9 mouse cellular contexts compared by ENCODE assay signal in genomic region chr13:28418936-28419681, GRCm38 (mm10).
DNase-seq lines count a peak whose midpoint lies in the region; ATAC-seq and TF ChIP-seq lines count a peak whose summit lies in the region.
"Had no signal": no experiment of that assay in that cellular context is flagged by ENCODE, and none has a peak within 500 bp of the region (broad histone marks: within the 10 kb centered on the region; RNA-seq: fewer than 3 reads in every experiment).

No protein-coding gene starts in this region.

- TF ChIP-seq POLR2A in thymus, adult 2 months (IDR thresholded peaks at IDR 0.05; ENCODE audit: control insufficient read depth, extremely low read depth, insufficient read depth, low read length, poor library complexity), result no peak

- no peak overlapping the region for H3K4me3 ChIP-seq in lung, embryonic 16.5 days (ENCODE audit: low read length)
- H3K4me3 ChIP-seq in forebrain, embryonic 10.5 days, result no peak overlapping the region
- peak overlapping the region; percentile 43 for H3K4me3 ChIP-seq in hindbrain, embryonic 16.5 days (ENCODE audit: low read length)
- H3K4me3 ChIP-seq in midbrain, embryonic 10.5 days, result no peak overlapping the region
- peak overlapping the region; percentile 64 for H3K4me3 ChIP-seq in thymus, adult 2 months (ENCODE audit: control insufficient read depth, insufficient read depth, low read length)
- H3K4me3 ChIP-seq: liver, embryonic 13.5 days had no signal

- H3K27ac ChIP-seq in lung, embryonic 16.5 days (ENCODE audit: low read length), result peak overlapping the region; percentile 98
- H3K27ac ChIP-seq in forebrain, embryonic 10.5 days, result peak overlapping the region; percentile 87
- H3K27ac ChIP-seq in hindbrain, embryonic 16.5 days (ENCODE audit: low read depth, low read length), result peak overlapping the region; percentile 93
- H3K27ac ChIP-seq in midbrain, embryonic 10.5 days (replicated peaks), result peak overlapping the region; percentile 89
- H3K27ac ChIP-seq in thymus, adult 2 months (ENCODE audit: control insufficient read depth, insufficient read depth, low read length), result peak overlapping the region; percentile 98
- H3K27ac ChIP-seq: liver, embryonic 13.5 days had no signal

- no peak for TF ChIP-seq CTCF in thymus, adult 2 months (IDR thresholded peaks at IDR 0.05; ENCODE audit: borderline replicate concordance, control insufficient read depth, extremely low read depth, insufficient read depth, low read length, poor library complexity)

- no peaks in the 10 kb centered on the region for H3K27me3 ChIP-seq in lung, embryonic 16.5 days (ENCODE audit: control insufficient read depth, insufficient read depth, low read depth, low read length)
- peaks cover 7% of the 10 kb centered on the region; the same call in 1 of the 2 replicates for H3K27me3 ChIP-seq in forebrain, embryonic 10.5 days (ENCODE audit: poor library complexity, severe bottlenecking)
- no peaks in the 10 kb centered on the region for H3K27me3 ChIP-seq in hindbrain, embryonic 16.5 days (replicated peaks; ENCODE audit: control insufficient read depth, insufficient read depth, low read length)
- no peaks in the 10 kb centered on the region for H3K27me3 ChIP-seq in midbrain, embryonic 10.5 days (ENCODE audit: low read depth, poor library complexity, severe bottlenecking)
- no peaks in the 10 kb centered on the region for H3K27me3 ChIP-seq in thymus, adult 2 months (ENCODE audit: control insufficient read depth, insufficient read depth, low read length)
- H3K27me3 ChIP-seq: liver, embryonic 13.5 days had no signal

- H3K9ac ChIP-seq in lung, embryonic 16.5 days (ENCODE audit: low read length), result peak overlapping the region; percentile 57
- H3K9ac ChIP-seq in hindbrain, embryonic 16.5 days (ENCODE audit: low read depth, low read length), result peak overlapping the region; percentile 68
- H3K9ac ChIP-seq: liver, embryonic 13.5 days had no signal

- H3K9me3 ChIP-seq in lung, embryonic 16.5 days (ENCODE audit: control insufficient read depth, low read length), result no peaks in the 10 kb centered on the region
- H3K9me3 ChIP-seq in forebrain, embryonic 10.5 days, result no peaks in the 10 kb centered on the region
- no peaks in the 10 kb centered on the region for H3K9me3 ChIP-seq in hindbrain, embryonic 16.5 days (ENCODE audit: control insufficient read depth, low read length)
- H3K9me3 ChIP-seq in midbrain, embryonic 10.5 days (replicated peaks), result no peaks in the 10 kb centered on the region
- H3K9me3 ChIP-seq: liver, embryonic 13.5 days had no signal

- no peak for DNase-seq in lung, postnatal 36 days
- DNase-seq in forebrain, embryonic 10.5 days (ENCODE audit: extremely low spot score, low spot score), result no peak
- no peak for DNase-seq in midbrain, embryonic 10.5 days (ENCODE audit: low spot score)
- peak; percentile 40 for DNase-seq in thymus, adult 2 months
- no peak for DNase-seq in adrenal gland, adult (ENCODE audit: inconsistent age in 2 of 2, low spot score in 1 of 2)
- DNase-seq: liver, embryonic 13.5 days had no signal

- WGBS in lung, embryonic 16.5 days, result 82% methylated on average over 17 of the region's 17 CpGs
- WGBS in forebrain, embryonic 10.5 days, result 93% methylated on average over 17 of the region's 17 CpGs
- WGBS in hindbrain, embryonic 16.5 days, result 71% methylated on average over 17 of the region's 17 CpGs
- WGBS in midbrain, embryonic 10.5 days, result 94% methylated on average over 17 of the region's 17 CpGs
- 76% methylated on average over 17 of the region's 17 CpGs for WGBS in thymus, adult 2 months

- no peaks in the 10 kb centered on the region for H3K36me3 ChIP-seq in lung, embryonic 16.5 days (ENCODE audit: control insufficient read depth, insufficient read depth, low read length)
- no peaks in the 10 kb centered on the region for H3K36me3 ChIP-seq in forebrain, embryonic 10.5 days (replicated peaks)
- H3K36me3 ChIP-seq in hindbrain, embryonic 16.5 days (ENCODE audit: control insufficient read depth, insufficient read depth, low read length), result no peaks in the 10 kb centered on the region
- H3K36me3 ChIP-seq in midbrain, embryonic 10.5 days, result no peaks in the 10 kb centered on the region
- no peaks in the 10 kb centered on the region for H3K36me3 ChIP-seq in thymus, adult 2 months (ENCODE audit: control insufficient read depth, insufficient read depth, low read length)
- H3K36me3 ChIP-seq: liver, embryonic 13.5 days had no signal

- no peak for ATAC-seq in lung, embryonic 16.5 days (ENCODE audit: low read depth)
- no peak for ATAC-seq in hindbrain, embryonic 16.5 days
- no peak for ATAC-seq in monocyte, adult 5-6 weeks (replicated peaks; ENCODE audit: insufficient number of reproducible peaks, low FRiP score, low TSS enrichment, poor library complexity, severe bottlenecking)

- H3K4me1 ChIP-seq in lung, embryonic 16.5 days (replicated peaks; ENCODE audit: control insufficient read depth, insufficient read depth, low read length), result peaks cover 39% of the 10 kb centered on the region
- H3K4me1 ChIP-seq in forebrain, embryonic 10.5 days, result peaks cover 67% of the 10 kb centered on the region
- H3K4me1 ChIP-seq in hindbrain, embryonic 16.5 days (ENCODE audit: control insufficient read depth, insufficient read depth, low read depth, low read length), result peaks cover 29% of the 10 kb centered on the region
- peaks cover 61% of the 10 kb centered on the region for H3K4me1 ChIP-seq in midbrain, embryonic 10.5 days
- peaks cover 26% of the 10 kb centered on the region for H3K4me1 ChIP-seq in thymus, adult 2 months (replicated peaks; ENCODE audit: control insufficient read depth, insufficient read depth, low read length)

- peak overlapping the region; percentile 60 for H3K4me2 ChIP-seq in lung, embryonic 16.5 days (ENCODE audit: low read depth, low read length)
- H3K4me2 ChIP-seq in hindbrain, embryonic 16.5 days (ENCODE audit: low read length), result peak overlapping the region; percentile 62

Comparison
In these comparisons a context has a peak if more than half of its experiments do, and no peak if none do; other contexts are left out.
1. H3K4me3 ChIP-seq: peak in hindbrain, embryonic 16.5 days (single experiment) and thymus, adult 2 months (single experiment); none in lung, embryonic 16.5 days (single experiment), forebrain, embryonic 10.5 days (single experiment) and midbrain, embryonic 10.5 days (single experiment).
2. Peak in every context shown above with its lines, with median percentiles within 50 percentile points of each other: H3K27ac ChIP-seq.